Mouse (Mus musculus) heart, embryonic 14.5 days (tissue): ENCODE measurements around the gene Cenpl. TPM values are rescaled to one million over a fixed set of nuclear protein-coding genes. Genes with fewer than 3 reads are reported as not detected.

Experiments
- ATAC-seq: fragments of 200-750 bp; cut with Nextera tagmentation; 2 replicates; pipeline ENCODE4 v1.8.0; 2017; ENCODE audit warnings: low read depth, moderate TSS enrichment; ENCODE audit not compliant: insufficient number of reproducible peaks, insufficient read depth, low FRiP score
- H3K27ac ChIP-seq, 2 experiments: fragments of 200-500 bp in 1 of 2; fragments of 300-500 bp in 1 of 2; sonication (generic) in 1 of 2; replicated peaks in 1 of 2; 2 replicates each; pipeline ENCODE4 v1.5.1; 2012 to 2014; ENCODE audit warnings: low read depth in 2 of 2, low read length in 2 of 2, control low read depth in 1 of 2, mild to moderate bottlenecking in 1 of 2, mixed read lengths in 1 of 2; ENCODE audit not compliant: control insufficient read depth in 1 of 2, insufficient read depth in 1 of 2
- H3K27me3 ChIP-seq: fragments of 300-500 bp; sonication (generic); 2 replicates; pipeline ENCODE4 v1.6.1; 2014; ENCODE audit warnings: mild to moderate bottlenecking, low read length, control low read depth; ENCODE audit not compliant: control insufficient read depth, insufficient read depth
- H3K36me3 ChIP-seq: fragments of 300-500 bp; sonication (generic); 2 replicates; pipeline ENCODE4 v1.6.1; 2014; ENCODE audit warnings: mild to moderate bottlenecking, control low read depth, low read length, mixed read lengths; ENCODE audit not compliant: control insufficient read depth, insufficient read depth
- H3K4me1 ChIP-seq, 2 experiments: fragments of 200-500 bp in 1 of 2; fragments of 300-500 bp in 1 of 2; sonication (generic) in 1 of 2; 2 replicates each; pipeline ENCODE4 v1.6.1; 2012 to 2014; ENCODE audit warnings: low read length in 2 of 2, control low read depth in 1 of 2, mixed read lengths in 1 of 2; ENCODE audit not compliant: control insufficient read depth in 2 of 2, insufficient read depth in 2 of 2
- H3K4me2 ChIP-seq: fragments of 300-500 bp; sonication (generic); 2 replicates; pipeline ENCODE4 v1.6.1; 2014; ENCODE audit warnings: mild to moderate bottlenecking, low read length
- H3K4me3 ChIP-seq, 2 experiments: fragments of 200-500 bp in 1 of 2; fragments of 300-500 bp in 1 of 2; sonication (generic) in 1 of 2; 2 replicates each; pipeline ENCODE4 v1.5.1; 2012 to 2014; ENCODE audit warnings: low read length in 2 of 2, mild to moderate bottlenecking in 2 of 2, control low read depth in 1 of 2, low read depth in 1 of 2, moderate library complexity in 1 of 2; ENCODE audit not compliant: control insufficient read depth in 1 of 2, insufficient read depth in 1 of 2
- H3K9ac ChIP-seq: fragments of 300-500 bp; sonication (generic); 2 replicates; pipeline ENCODE4 v1.6.1; 2014; ENCODE audit warnings: mild to moderate bottlenecking, low read length
- H3K9me3 ChIP-seq: fragments of 300-500 bp; sonication (generic); 2 replicates; pipeline ENCODE4 v1.6.1; 2016; ENCODE audit warnings: low read length, control low read depth; ENCODE audit not compliant: control insufficient read depth
- WGBS: fragments of 180-500 bp; shearing (Covaris S2); extraction: QIAGEN DNeasy Blood & Tissue Kit; methylation state at CpG from one replicate; pipeline ENCODE4 v1.1.7; 2014; 5-methylcytosine and 5-hydroxymethylcytosine counted together
- polyA plus RNA-seq: library from polyadenylated mRNA; unstranded; fragments of >200 nt; fragmentation: Nextera tagmentation; extraction: Ambion mirVana; gene quantifications from 2 replicates; pipeline ENCODE4 v1.2.1, GENCODE M21; 2014

The Cenpl gene
- polyA plus RNA-seq, 1 experiment from 2014 or later: 19.0 TPM

DNA sequence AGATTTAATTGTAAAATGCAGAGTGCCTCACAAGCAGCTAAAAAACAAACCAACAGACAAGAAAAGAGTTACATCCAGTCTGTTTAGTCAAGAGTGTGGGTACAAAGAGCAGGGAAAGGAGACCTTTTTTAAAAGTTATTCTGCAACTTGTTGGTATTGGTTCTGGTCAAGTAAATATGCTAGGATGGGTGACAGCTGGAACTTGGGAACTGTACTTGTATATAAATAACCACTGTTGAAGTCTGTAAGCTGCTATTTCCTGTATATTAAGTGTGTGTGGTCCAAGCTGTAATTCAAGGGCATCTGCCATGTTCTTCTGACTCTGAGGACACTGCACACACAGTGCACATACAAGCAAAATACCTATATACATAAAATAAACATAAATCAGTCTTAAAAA lies 44.1 kb downstream of the Cenpl start:
- Histone ChIP-seq H3K4me1 (0 out of 4 replicates have a peak, but pooled peaks cover 0 to 3% of the 10 kb centered on the region in 2 experiments), H3K9ac (no peak overlapping the region), H3K27me3 (no peaks in the 10 kb centered on the region), H3K9me3 (no peaks in the 10 kb centered on the region), H3K4me3 (no peak overlapping the region), H3K36me3 (peaks cover 3% of the 10 kb centered on the region), H3K27ac (no peak overlapping the region), H3K4me2 (no peak overlapping the region)
- no peak for ATAC-seq

DNA sequence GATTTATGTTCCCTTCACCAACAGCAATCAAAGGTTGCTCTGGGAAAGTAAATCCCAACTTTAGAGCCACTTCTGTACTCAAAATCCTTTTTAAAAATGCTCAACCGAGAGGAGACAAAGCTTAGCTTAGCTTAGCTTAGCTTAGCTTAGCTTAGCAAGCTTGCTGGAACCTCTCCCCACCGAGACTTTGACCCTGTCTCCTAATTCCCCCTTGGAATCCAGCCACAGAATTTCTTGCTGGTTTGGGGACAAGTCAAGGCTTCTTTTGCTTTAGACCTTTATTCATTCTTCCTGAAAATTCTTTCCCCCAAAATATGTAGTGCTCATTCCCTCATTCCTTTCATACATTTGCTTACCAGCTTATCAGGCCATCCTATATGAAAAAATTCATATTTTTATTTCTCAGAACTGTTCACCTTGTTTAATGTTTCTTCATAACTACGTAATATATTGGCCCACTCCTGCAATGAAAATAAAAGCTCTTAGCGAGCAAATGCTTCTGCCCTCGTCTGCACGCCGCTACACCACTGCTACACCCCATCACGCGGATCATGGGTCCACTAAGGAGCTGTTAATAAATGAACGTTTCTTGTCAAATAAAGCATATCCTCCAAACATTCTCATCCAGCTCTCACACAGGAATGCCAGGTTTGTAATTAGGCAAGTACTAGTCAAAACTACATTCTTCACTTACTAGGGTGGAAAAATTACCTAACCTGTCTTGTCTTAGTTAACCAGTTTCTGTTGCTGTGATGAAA lies 52.3 kb downstream of the Cenpl start:
- H3K36me3 ChIP-seq: 0 out of 2 replicates have a peak, but pooled peaks cover 9% of the 10 kb centered on the region
- no peak overlapping the region for H3K4me2 ChIP-seq
- no peak overlapping the region for H3K27ac ChIP-seq
- no peak overlapping the region for H3K4me3 ChIP-seq
- no peaks in the 10 kb centered on the region for H3K9me3 ChIP-seq
- H3K9ac ChIP-seq: no peak overlapping the region
- H3K27me3 ChIP-seq: no peaks in the 10 kb centered on the region
- no peak for ATAC-seq
- WGBS: 92% methylated on average over 10 of the region's 10 CpGs
- H3K4me1 ChIP-seq: no peaks in the 10 kb centered on the region

DNA sequence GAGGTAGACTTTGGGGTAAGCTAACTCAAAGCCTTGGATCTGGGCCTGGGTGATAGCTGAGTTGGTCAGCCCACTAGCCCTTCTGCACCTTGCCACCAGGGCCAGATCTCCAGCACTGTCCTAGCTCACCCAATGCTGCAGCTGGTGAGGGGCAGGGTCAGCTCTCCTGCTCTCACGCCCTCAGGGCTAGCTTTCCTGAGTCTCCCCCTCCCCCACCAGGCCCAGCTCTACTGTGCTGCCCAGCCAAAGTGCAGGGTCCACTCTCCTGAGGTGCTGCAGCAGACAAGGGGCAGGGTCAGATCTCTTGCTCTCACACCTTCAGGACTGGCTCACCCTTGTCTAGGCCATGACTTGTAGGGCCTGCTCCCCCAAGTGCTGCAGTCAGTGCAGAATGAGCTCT lies 55.9 kb downstream of the Cenpl start:
- Histone ChIP-seq H3K9ac (no peak overlapping the region), H3K4me2 (no peak overlapping the region), H3K27me3 (no peaks in the 10 kb centered on the region), H3K4me1 (peaks cover 0 to 9% of the 10 kb centered on the region in 2 experiments; a peak in 1 of 4 replicates), H3K27ac (no peak overlapping the region), H3K4me3 (no peak overlapping the region), H3K9me3 (no peaks in the 10 kb centered on the region), H3K36me3 (0 out of 2 replicates have a peak, but pooled peaks cover 12% of the 10 kb centered on the region)
- WGBS: 60% methylated on average over 1 of the region's 1 CpGs
- no peak for ATAC-seq

DNA sequence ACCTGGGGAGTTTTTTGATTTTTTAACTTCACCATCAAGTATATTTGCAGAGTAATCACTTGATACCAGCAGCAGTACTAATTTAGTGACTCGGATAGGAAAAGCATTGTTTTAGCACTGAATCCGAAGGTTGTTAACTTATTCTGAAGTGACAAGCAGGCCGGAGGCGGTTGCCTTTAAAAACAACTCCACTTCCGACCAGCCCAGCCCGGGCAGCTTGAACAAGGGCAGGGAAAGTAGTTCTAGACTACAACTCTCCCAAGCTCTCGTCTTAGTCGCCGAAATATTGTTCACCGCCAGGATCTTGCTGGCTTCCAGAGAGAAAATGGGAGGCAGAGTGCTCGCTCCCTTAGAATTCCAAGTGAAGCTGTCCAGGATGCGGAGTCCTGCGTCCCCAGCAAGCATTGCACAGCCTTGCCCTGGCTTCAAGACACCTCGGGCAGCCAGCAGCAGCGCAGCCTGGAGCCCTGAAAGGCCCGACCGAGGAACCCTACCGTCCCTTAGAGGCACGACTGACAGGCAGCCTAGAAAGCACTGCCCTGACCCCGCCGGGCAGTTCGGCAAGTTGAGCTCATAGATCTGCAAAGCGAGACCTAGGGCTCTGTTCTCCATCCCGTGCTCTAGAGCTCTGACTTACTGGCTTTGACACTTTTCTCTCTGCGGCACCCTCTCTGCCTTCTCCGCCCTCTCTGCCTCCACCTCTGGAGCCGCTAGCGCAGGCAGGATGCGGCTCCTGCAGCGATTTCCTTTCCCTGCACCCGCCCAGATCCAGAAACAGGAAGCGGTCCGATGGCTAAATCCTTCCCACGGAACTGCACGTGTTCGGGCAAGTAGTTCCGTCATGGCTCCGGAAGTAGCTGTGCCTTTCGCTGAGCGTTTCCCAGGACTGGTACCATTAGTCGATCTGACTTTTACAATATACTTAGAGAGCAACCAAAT lies 60.5 kb downstream of the Cenpl start, which contains the start of gene Klhl20:
Klhl20 (minus strand) TSS at position 786 of the 939 bp plus-strand sequence.
- Histone ChIP-seq H3K4me1 (peaks cover 0 to 9% of the 10 kb centered on the region in 2 experiments; a peak in 1 of 4 replicates), H3K4me3 (peak within 1 kb of the TSS; percentile 83 to 87), H3K9me3 (no peaks in the 10 kb centered on the region), H3K36me3 (0 out of 2 replicates have a peak, but pooled peaks cover 12% of the 10 kb centered on the region), H3K9ac (peak within 1 kb of the TSS; percentile 92), H3K4me2 (peak within 1 kb of the TSS; percentile 86), H3K27me3 (no peaks in the 10 kb centered on the region), H3K27ac (peak within 1 kb of the TSS; percentile 90 to 92)
- ATAC-seq: peak; percentile 88
- WGBS: 1% methylated on average over 41 of the region's 41 CpGs

Other genes with a start within 250 kb of the Cenpl start
- 9.7 and 10.3 TPM in 2 replicates for gene Rc3h1, start 164.3 kb upstream of the Cenpl start, polyA plus RNA-seq
- 1.4 and 1.8 TPM in 2 replicates for gene Serpinc1, start 92.1 kb upstream of the Cenpl start, polyA plus RNA-seq
- gene Zbtb37, start 35.9 kb upstream of the Cenpl start, polyA plus RNA-seq: 9.4 and 9.7 TPM in 2 replicates
- gene Dars2, start 55 bp upstream of the Cenpl start, polyA plus RNA-seq: 27.4 and 34.0 TPM in 2 replicates
- 13.0 and 13.9 TPM in 2 replicates for gene Klhl20, start 60.8 kb downstream of the Cenpl start, polyA plus RNA-seq
- gene Ankrd45, start 72.0 kb downstream of the Cenpl start, polyA plus RNA-seq: 4.0 and 4.9 TPM in 2 replicates
- gene Tex50, start 88.6 kb downstream of the Cenpl start, polyA plus RNA-seq: 0.22 and 0.28 TPM in 2 replicates
- 383 and 410 TPM in 2 replicates for gene Prdx6, start 180.5 kb downstream of the Cenpl start, polyA plus RNA-seq